Mouse (Mus musculus): ENCODE data around the gene Sorcs1. TPM values are rescaled to one million over a fixed set of nuclear protein-coding genes. Genes with fewer than 3 reads are reported as not detected.

The Sorcs1 gene
- total RNA-seq, 2 experiments from 2014 or later: 9.1 to 9.9 TPM

DNA sequence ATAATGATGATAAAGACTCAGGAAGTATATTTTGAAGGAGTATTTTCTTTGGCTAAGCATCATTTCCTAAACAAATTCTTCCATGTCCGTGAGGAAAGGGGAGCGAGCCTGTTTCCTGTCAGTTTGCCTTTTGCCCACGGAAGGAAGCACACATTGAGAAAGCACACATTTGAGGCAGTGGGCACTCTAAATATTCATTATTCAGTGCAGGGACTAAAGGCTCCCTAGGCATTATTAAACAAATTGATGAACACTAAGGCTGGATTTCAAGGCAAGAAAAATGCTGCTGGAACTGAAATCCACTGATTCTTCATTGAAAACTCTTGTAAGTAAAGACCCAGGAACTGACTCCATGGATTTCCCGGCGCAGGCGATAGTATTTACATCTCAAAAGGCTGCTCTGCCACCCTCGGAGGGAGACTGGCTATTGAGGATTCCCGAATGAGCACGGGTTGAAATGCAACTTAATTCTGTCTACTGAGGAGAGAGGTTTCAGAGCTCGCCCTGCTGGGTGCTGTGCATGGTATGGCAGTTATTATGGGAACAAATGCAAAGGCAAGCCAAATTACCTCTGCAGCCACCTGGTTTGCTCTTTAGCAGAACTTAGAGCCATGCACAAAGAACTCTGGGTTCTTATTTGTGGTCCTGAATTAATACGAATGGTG lies 238.1 kb downstream of the Sorcs1 start:
- DNase-seq (ENCODE audit: extremely low spot score in 1 of 2, low spot score in 1 of 2): no peak

DNA sequence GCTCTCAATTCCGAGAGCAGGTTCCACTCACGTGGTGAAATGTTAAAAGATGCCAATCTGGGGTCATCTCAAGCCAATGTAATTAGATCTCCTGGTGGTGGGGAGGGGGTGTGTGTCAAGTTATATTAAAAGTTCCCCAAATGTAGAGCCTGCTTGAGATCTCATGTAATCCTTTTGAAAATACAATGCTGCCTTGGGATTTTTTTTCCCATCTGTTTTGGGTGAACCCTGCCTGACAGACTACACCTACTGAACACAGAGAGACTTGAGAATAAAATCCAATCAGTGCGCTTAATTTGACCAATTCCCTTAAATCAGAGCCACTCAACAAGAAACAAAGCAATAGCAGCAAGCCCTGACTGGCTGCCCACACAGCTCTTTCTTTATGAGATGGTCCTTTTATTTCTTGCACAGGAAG lies 239.0 kb downstream of the Sorcs1 start:
- DNase-seq (ENCODE audit: extremely low spot score in 1 of 2, low spot score in 1 of 2): no peak

GRCm38 (mm10) chr19:50422928-50423327 lies 255.5 kb downstream of the Sorcs1 start:
- DNase-seq (ENCODE audit: extremely low spot score in 1 of 2, low spot score in 1 of 2): no peak

- DNase-seq (ENCODE audit: extremely low spot score in 1 of 2, low spot score in 1 of 2): no peak
Observed at GRCm38 (mm10) chr19:50418962-50419720, 259.3 kb downstream of the Sorcs1 start.

- DNase-seq (ENCODE audit: extremely low spot score in 1 of 2, low spot score in 1 of 2): no peak
Observed at GRCm38 (mm10) chr19:50410561-50410960, 267.9 kb downstream of the Sorcs1 start.

DNA sequence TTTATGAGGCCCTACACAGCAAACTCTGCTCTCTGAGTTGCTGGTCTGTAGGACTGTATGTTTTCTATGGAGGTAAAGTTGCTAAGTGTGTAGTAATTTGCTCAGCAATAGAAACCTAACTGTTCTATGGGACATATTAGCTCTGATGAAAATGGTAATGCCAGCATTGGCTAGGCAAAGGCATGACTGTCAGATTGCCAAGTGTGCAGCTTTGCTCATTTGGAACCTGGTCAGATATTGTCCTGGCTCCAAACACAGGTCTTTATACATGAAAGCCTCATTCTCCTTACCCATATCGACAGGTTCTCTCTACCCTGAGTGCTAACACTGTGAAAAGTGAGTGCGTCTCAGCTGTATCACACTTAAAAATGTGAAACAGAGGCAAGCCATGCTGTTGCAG lies 280.1 kb downstream of the Sorcs1 start:
- no peak for DNase-seq (ENCODE audit: extremely low spot score in 1 of 2, low spot score in 1 of 2)

DNA sequence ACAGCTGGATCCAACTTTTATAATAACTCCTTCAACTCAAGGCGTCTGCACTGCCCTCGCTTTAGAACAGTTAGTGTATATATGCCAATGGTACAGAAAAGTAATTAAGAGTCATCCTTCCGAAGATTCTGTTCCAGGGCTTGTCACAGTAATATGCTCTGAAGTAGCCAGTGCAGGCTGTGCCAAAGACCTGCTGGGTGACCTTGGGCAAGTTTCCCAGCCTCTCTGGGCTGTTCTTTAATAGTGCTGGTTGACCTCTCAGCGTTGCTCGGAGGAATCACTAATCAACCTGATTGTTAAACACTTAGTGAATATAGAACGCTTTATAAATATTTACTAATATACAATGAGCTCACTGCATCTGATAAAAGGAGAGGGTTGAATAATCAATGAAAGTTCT lies 282.7 kb downstream of the Sorcs1 start:
- DNase-seq (ENCODE audit: extremely low spot score in 1 of 2, low spot score in 1 of 2): no peak

DNA sequence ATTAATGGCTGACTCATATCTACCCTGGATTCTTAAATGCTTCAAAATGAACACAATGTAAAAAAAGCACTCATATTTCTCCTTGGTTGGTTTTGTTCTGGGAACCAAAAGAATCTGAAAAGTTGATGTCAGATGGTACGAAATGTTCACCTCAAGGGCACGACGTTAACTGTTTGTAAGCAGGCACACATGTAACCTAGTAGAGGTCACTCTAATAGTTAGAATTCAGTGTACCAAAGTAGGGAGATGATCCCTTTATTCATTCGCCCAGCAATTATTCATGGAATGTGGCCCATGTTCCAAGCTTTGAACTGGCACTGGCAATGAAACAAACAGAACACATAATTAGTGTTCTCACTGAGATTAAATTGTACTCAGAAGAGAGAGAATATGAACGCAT lies 284.3 kb downstream of the Sorcs1 start:
- no peak for DNase-seq (ENCODE audit: extremely low spot score in 1 of 2, low spot score in 1 of 2)

DNA sequence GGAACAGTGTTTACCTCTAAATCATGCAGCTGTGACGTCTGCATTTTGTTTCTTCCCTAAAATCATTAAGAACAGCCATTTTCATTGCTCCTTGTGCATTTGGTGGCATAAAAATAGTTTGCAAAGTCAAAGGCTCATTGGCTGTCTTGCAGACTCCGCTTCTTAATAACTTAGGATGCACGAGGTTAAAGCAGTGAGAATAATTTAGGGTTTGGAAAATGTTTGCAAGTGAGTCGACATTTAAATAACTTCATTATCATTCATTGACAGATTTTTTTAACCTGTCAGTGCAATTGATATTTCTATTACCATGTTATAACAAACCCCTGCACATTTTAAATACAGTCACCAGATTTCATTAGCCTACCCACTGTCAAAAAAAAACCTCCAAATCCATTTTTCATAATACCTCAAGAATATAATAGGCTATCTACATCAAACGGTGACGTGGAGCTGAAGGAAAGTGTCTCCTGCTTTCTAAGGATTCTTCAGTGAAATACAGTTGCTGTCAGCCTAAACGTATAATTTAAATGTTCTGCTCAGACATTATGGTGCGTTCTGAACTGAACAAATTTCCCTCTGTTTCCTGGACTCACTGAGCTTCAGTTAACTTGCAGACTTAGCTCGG lies 288.4 kb downstream of the Sorcs1 start:
- DNase-seq (ENCODE audit: extremely low spot score in 1 of 2, low spot score in 1 of 2): no peak

- DNase-seq (ENCODE audit: extremely low spot score in 1 of 2, low spot score in 1 of 2): no peak
Observed at GRCm38 (mm10) chr19:50378901-50379300, 299.5 kb downstream of the Sorcs1 start.

DNA sequence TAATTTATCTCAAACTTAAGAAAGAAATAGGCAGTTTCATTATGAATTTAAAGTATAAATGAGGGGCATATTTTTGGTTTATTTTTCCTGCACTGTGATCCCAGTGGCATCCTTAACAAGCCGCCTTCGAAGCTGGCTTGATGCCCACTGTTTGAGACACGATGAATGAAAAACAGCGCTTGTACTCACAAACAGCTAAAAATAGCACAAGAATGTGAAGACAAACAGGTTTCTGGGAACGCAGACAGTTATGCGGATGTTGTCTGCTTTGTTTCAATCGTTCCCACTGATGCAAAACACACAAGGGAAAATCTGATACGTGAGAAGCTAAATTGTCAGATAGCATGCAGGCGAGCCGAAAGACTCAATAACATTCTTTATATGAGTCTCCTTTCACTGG lies 303.7 kb downstream of the Sorcs1 start:
- DNase-seq (ENCODE audit: extremely low spot score in 1 of 2, low spot score in 1 of 2): peak in 1 of 2 experiments; percentile 31

DNA sequence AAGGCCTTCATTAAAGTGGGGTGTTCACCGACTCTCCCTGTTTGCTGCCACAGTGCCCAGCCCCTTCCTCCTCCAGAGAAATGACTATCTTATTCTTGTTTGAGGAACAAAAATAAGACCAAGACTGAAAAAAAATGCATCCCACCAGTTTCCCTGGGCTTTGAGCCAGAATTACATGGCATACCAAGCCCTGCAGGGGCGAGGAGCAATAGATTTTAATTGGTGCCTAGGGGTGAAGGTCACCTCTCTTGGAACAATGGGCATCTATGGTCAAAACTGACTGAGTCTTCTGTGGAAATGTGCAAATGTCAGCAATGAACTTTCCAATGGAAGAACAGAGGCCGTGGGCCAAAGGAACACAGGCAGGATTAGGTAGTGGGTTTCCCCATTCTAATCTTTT lies 312.0 kb downstream of the Sorcs1 start:
- no peak for DNase-seq (ENCODE audit: extremely low spot score in 1 of 2, low spot score in 1 of 2)

DNA sequence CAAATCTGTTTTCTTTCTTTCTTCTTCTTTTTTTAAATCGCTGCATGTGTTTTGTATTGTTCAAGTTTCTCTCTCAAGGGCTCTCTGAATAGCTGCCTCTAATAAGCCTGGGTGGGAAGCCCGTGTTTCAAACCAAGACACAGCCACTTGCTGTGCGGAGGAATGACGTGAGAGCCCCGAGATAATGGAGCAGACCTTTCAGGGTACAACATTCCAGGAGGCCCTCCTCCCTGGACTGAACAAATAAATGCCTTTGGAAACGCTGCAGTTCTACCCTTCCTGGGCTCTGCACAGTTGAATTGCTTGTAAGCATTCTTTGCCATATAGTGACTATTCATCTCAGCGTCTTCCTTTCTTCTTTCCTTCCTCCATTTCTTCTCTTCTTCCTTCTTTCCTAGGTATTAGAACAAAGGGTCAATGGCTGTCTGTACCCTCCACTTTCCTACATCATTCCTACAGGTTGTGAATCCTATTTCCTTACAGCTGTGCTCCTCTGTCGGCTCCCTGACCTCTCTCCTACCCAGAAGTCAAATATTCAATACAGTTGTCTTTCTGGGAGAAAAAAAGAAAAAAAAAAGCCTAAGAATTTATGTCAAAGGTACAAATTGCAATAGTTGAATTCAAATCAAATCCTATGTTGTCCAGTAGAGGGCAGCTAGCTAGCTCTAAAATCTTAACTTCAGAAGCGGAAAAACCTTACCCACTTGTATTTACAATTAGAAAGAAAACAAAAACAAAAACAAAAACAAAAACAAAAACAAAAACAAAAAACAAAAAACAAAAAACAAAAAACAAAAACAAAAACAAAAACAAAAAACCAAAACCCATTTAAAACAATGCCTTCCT lies 315.6 kb downstream of the Sorcs1 start:
- no peak for DNase-seq (ENCODE audit: extremely low spot score in 1 of 2, low spot score in 1 of 2)

DNA sequence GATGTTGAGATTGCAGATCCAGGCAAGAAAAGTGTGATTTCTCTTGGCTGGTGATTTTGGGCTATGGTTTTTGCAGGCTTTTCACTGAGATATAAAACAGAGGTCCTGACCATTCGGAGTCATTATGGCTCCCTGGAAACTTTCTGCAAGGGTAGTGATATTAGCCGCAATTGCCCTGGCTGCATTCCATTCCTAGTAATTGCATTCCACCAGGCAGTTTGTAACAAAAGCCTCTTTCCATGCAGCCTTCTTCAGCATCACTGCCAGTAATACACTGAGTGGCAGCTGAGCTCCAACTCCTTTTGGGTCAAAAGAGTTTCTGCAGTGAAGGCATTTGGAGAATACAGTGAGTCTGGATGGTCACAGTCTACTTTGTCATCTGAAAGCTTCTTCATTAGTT lies 319.9 kb downstream of the Sorcs1 start:
- no peak for DNase-seq (ENCODE audit: extremely low spot score in 1 of 2, low spot score in 1 of 2)

DNA sequence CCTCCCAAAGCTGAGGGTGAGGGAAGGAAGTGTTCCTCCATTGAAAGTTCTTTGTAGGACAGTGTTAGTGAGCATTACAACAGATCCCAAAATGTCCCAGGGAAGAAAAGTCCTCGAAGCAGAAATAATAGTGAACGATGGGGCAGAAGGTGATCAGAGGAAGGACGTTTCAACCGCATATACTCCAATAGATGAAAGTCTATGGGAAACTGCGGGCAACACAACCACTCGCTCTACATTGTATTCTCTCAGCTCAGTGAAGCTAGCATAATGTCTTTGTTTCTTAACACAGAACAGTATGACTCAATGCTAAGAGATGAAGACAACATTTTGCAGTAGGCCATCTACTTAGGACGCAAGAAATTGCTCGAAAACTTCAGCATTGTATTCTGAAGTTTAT lies 339.2 kb downstream of the Sorcs1 start:
- DNase-seq (ENCODE audit: extremely low spot score in 1 of 2, low spot score in 1 of 2): no peak

DNA sequence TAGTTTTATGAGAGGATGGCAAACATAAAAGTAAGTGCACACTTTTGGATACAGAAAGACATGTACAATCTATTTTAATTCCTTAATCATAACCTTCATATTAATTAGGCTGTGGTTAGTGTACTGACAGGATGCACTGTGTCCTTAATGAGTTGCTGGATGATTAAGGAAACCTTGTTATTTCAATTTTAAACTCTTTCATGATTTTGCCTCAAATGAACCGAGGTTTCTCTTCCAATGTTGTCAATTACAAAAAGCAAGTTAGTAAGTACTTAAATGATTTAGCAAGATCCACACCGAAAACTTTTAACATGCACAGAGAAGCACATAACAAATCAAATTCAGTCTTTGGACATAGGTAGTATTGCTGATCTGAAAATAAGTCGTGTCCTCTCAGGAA lies 341.7 kb downstream of the Sorcs1 start:
- DNase-seq (ENCODE audit: extremely low spot score in 1 of 2, low spot score in 1 of 2): no peak

DNA sequence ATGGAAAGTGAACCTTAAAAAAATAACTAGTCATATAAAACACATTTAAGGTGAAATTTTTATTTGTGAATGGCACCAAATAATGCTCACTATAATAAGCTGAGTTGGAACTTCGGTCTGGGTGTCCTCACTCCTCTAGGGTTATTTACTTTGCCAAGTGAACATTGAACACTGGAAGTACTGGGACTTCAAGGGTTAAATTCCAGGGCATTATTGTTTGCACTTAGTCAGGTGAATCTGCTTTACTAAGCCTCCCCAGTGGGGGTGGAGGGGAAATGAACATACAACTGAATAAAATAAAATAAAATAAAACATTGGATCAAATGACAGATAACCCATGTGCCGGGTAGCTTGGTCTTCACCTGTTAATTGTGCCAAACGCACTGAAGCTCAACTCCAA lies 347.3 kb downstream of the Sorcs1 start:
- DNase-seq (ENCODE audit: extremely low spot score in 1 of 2, low spot score in 1 of 2): no peak

GRCm38 (mm10) chr19:50327804-50328203 lies 350.6 kb downstream of the Sorcs1 start:
- no peak for DNase-seq (ENCODE audit: extremely low spot score in 1 of 2, low spot score in 1 of 2)

- no peak for DNase-seq (ENCODE audit: extremely low spot score in 1 of 2, low spot score in 1 of 2)
Observed at GRCm38 (mm10) chr19:50326151-50326550, 352.3 kb downstream of the Sorcs1 start.

GRCm38 (mm10) chr19:50325686-50326085 lies 352.8 kb downstream of the Sorcs1 start:
- no peak for DNase-seq (ENCODE audit: extremely low spot score in 1 of 2, low spot score in 1 of 2)

DNA sequence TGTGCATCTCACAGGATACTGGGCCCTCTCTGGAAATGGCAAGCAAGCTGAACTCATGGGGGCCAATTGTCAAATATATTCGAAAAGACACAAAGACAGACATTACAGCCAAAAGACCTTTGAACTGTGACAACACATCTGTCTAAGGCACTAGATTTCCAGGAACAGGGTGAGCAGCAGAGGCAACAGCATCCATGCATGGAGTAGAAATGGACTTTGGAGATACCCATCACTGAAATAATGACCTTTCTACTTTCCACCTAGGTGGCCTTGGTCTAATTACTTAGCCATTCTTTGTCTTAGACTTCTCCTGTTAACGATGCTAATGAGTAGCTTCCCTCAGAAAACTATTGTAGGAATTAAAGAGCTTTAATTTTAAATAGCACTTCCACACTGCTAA lies 371.4 kb downstream of the Sorcs1 start:
- no peak for DNase-seq (ENCODE audit: extremely low spot score in 1 of 2, low spot score in 1 of 2)
